Mouse (Mus musculus): ENCODE measurements around the gene Mfap1b.
"Not testable (repeated sequence)": the region's sequence is repeated elsewhere in the genome, so short reads cannot be mapped to it uniquely, and the experiment has no call there.

Gene Mfap1b

DNA sequence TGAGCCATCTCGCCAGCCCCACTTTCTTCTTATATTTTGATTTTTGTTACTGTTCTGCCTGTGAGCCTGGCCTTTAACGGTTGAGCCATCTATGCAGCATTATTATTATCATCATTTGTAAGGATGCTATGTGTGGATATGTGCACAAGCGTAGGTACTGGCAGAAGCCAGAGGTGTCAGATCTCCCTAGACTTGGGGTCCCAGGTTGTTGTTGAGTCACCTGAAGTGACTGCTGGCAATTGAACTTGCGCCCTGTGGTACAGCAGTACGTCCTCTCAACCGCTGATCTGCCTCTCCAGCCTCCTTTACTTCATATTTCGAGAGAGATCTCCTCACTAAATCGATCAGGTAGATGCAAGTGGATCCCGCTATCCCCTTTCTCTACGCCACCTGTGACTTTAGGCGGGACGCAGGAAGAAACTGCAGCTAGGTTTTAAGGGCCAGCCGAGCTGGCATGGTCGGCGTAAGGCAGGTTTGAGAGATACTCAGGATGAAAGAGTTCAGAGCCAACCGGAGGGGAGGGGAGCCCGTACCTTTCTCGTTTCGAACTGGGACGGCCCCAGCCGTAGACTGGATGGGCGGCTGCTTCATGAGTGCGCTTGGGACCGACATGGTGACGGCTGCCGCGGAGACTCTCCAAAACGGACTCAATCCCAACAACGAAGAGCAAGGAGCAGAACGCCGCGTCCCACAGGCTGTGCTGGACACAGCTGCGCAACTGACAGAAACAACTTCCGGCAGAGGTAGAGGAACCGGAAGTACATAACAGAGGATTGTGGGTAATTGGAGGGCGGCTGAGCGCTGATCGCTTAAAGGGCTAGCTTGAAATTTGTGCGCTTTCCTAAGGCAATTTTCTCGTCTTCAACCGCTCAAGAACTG is at the start of gene Mfap1b:
Mfap1b (minus strand) TSS at position 767 of the 879 bp plus-strand sequence.
- in situ Hi-C loops (cut with MseI, MboI), result not testable (repeated sequence)

DNA sequence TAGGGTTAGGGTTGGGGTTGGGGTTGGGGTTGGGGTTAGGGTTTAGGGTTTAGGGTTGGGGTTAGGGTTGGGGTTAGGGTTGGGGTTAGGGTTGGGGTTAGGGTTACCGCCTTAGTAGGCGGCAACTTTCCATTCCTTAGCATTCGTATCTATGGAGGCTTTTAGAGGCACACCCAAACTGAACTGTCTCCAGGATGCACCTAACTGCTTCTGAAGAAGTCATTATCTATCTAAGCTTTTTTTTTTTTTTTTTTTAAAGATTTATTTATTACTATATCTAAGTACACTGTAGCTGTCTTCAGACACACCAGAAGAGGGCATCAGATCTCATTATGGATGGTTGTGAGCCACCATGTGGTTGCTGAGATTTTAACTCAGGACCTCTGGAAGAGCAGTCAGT is 49.0 kb upstream of the Mfap1b start:
- in situ Hi-C loops (cut with MseI, MboI), result not testable (repeated sequence)

DNA sequence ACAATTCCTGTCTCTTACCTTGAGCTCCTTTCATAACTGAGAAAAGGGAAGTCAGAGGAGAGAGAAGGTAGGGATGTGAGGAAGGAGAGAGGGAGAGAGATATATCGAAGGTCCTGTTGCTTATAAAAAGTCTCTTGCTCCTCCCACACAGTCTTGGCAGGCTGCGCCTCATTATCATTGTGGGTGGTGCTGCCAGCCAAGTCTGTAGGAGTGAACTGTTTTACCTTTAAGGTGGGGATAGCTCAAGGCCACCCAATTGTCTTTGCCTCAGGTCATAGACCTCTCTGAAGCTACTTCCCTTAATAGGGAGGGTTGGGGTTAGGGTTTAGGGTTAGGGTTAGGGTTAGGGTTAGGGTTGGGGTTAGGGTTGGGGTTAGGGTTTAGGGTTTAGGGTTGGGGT is 48.1 kb upstream of the Mfap1b start:
- in situ Hi-C loops (cut with MseI, MboI), result no loop called here

DNA sequence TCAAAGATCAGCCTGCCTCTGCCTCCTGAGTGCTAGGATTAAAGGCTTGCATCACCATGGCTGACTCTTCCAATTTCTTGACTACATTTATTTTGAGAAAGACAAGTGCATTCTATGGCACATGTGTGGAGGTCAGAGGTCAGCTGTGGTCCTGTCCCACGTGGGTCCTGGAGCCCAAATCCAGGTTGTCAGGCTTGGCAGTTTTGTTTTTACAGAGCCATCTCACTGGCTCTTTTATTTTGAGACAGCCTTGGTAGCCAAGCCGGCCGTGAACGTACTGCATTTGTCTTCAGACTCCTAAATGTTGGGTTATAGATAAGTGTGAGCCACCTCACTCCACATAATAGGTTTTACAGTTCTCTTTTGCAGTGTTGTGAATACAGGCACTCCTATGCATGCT is 44.8 kb upstream of the Mfap1b start:
- in situ Hi-C loops (cut with MseI, MboI), result not testable (repeated sequence)

DNA sequence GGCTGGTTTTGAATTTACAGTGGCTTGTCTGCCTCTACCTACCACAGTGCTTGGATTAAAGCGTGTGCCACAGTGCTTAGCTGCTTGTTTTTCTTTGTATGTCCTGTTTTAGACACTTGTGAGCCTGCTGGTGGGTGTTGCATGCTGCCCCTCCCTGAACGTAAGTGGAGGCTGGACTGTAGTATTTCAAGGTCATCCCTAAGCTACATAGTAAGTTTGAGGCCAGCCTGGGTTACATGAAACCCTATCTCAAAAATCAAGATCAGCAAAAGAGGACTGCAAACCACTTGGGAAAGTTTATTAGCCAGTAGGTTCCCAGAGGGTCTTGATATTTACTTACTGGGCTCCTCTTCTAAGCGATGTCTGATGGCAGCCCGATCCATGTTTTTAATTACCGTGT is 44.2 kb upstream of the Mfap1b start:
- in situ Hi-C loops (cut with MseI, MboI), result no loop called here

DNA sequence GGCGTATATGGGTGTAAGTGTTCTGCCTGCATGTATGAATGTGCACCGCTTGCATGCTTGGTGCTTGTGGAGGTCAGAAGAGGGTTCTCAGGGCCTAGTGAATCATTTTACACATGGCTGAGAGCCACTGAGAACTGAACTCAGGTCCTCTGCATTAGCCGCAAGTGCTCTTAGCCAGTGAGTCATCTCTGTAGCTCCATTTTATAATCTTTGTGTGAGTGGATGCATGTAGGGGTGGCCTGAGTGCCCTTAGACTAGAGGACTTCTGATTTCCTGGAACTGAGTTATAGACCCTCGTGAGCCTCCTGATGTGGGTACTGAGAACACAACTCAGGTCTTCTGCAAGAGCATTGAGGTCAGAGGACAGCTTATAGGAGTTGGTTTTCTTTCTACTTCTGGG is 40.3 kb upstream of the Mfap1b start:
- in situ Hi-C loops (cut with MseI, MboI), result no loop called here

DNA sequence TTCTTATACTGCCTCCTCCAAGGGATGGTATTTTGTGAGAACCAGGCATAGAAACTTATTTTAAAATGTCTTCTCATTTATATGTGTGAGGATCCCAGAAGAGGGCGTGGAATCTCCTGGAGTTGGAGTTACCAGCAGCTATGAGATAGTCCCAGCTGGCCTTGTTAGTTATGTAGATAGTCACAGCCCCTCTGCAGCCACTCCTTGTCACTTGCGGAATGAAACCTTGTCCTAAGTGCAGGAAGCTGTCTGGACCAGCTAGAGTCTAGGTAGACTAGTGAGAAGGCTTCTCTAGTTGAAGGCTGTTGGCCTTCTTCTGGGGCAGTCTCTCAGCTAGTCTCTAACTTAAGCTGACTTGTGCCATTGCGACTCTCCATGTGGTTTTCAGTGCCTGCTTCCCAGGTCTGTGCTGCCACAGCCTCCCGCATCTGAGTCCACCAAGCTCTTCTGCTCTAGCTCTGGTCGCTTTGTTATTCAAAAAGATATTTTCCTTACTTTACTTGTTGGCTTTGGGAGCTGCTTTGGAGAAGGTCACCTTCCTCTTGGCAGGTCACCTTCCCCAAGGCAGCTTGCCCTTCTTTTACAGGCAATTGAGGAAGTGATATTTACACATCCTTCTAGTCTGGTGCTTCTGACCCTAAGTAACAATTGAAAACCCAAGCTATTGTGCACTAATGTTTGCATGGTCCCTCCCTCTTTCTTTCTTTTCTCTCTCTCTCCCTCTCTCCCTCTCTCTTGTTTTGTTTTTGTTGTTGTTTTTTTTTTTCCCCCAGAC is 39.3 kb upstream of the Mfap1b start:
- in situ Hi-C loops (cut with MseI, MboI), result not testable (repeated sequence)

DNA sequence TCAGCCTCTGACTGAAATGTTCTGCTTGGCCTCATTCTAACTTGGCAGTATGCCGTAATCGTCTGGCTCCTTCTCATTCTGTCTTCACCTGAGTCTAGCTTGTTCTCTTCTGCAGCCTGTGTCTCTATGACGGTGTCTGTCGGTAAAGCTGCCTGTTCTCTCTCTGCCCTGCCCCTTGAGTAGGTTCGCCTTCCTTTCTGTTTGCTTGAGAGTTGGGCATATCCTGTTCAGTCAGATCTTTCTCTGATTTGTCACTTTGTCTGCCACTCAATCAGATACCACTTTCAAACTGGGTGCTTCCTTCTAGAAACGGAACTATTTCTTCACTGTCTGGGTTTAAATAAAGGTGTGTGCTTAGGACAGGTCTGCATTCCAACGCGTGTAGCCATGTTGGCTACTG is 37.5 kb upstream of the Mfap1b start:
- in situ Hi-C loops (cut with MseI, MboI), result no loop called here

DNA sequence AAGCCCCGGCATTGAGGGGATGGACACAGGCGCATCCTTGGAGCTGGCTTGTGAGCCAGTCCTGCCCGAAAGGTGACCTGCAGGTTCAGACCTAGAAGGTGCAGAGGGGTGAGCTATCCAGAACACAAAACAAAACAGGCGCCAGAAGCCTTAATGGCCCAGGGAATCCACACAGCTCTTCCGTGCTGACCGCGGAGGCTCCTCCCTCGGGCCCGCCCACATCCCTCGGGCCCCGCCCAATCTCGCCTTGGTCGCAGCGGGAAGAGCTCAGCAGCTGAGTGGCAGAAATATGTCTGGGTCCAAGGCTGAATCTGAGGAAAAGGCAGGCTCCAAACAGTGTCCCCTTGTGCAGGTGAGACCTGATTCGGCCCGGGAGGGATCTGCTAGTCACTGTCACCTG is 35.7 kb upstream of the Mfap1b start:
- in situ Hi-C loops (cut with MseI, MboI), result no loop called here

DNA sequence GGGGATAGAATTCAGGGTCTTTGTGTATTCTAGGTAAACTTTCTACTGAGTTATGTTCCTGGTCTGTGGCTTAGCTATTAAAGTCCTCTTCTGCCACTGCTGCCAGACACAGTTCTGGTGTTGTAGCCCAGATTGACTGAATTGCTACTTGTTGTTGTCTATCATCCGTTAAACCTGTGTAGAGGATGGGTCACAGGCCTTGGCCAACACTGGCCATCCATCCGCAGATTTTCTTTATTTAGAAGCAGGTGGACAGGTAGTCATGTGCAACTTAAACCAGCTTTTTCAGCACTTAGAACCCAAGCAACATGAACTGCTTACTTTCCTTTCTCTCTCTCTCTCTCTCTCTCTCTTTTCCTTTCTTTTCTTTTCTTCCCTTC is 34.1 kb upstream of the Mfap1b start:
- in situ Hi-C loops (cut with MseI, MboI), result no loop called here

DNA sequence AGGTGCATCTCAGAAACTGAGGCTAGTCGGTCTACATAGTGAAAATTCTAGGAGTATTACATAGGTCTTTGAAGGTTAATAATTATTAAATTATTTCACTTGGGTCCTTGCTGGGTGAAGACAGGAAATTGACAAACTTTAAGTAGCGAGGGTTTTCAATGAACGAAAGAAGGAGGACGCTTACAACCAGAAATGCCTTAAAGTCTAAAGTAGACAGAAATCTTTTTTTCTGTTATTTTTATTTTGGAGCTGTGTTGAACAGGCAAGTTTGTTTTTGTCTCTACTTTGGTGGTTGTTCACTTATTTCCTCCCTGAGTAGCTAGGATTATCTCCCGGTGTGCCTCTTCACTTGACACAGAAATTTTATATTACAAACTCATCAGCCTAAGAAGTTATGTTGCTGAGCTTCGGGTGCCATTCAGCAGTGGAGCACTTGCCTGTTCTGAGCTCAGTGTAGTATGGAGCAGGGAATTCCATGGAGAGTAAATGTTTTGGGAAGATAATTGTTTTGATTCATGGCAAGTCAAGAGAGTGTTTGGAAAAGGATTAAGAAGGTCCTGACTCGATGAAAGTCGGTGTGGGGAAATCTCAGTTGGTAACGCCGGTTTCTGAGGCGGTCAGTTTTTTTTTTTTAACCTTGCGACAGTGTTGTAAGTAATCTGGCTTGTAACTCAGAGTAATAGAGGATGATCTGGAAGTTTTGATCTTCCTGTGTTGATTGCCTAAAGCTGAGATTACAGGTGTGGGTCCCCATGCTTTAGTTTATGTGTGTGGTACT is 33.5 kb upstream of the Mfap1b start:
- in situ Hi-C loops (cut with MseI, MboI), result no loop called here

DNA sequence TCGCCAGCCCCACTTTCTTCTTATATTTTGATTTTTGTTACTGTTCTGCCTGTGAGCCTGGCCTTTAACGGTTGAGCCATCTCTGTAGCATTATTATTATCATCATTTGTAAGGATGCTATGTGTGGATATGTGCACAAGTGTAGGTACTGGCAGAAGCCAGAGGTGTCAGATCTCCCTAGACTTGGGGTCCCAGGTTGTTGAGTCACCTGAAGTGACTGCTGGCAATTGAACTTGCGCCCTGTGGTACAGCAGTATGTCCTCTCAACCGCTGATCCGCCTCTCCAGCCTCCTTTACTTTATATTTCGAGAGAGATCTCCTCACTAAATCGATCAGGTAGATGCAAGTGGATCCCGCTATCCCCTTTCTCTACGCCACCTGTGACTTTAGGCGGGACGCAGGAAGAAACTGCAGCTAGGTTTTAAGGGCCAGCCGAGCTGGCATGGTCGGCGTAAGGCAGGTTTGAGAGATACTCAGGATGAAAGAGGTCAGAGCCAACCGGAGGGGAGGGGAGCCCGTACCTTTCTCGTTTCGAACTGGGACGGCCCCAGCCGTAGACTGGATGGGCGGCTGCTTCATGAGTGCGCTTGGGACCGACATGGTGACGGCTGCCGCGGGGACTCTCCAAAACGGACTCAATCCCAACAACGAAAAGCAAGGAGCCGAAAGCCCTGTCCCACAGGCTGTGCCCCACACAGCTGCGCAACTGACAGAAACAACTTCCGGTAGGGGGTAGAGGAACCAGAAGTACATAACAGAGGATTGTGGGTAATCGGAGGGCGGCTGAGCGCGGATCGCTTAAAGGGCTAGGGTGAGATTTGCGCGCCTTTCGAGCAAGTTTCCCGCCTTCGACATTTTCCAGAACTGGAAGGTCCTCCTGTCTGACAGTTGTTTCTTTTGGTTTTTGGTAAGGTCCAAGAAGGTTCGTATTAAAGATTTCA is 32.3 kb upstream of the Mfap1b start, which contains the start of the genes Mfap1a and Wdr76:
Mfap1a (minus strand) TSS at position 724 of the 941 bp plus-strand sequence.
Wdr76 (plus strand) TSS at position 782 of the 941 bp plus-strand sequence.
- in situ Hi-C loops (cut with MseI, MboI), result not testable (repeated sequence)

DNA sequence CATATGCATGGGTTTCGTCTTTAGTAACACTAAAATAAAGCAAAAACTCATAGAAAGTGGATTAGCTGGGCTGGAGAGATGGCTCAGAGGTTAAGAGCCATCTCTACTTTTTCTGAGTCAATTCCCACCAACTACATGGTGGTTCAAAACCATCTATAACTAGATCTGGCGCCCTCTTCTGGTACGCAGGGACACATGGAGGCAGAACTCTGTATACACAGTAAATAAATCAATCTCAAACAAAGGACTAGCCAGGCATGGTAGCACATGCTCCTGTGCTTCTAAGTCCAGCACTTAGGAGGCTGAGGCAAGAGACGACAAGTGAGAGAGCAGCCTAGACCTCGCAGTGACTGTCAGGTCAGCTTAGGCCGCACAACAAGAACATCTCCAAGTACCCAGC is 27.7 kb upstream of the Mfap1b start:
- in situ Hi-C loops (cut with MseI, MboI), result not testable (repeated sequence)

DNA sequence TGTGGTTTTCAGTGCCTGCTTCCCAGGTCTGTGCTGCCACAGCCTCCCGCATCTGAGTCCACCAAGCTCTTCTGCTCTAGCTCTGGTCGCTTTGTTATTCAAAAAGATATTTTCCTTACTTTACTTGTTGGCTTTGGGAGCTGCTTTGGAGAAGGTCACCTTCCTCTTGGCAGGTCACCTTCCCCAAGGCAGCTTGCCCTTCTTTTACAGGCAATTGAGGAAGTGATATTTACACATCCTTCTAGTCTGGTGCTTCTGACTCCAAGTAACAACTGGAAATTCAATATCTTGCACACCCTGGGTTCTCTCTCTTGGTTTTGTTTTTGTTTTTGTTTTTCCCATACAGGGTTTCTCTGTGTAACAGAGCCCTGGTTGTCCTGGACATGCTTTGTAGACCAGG is 10.5 kb upstream of the Mfap1b start:
- in situ Hi-C loops (cut with MseI, MboI), result not testable (repeated sequence)

DNA sequence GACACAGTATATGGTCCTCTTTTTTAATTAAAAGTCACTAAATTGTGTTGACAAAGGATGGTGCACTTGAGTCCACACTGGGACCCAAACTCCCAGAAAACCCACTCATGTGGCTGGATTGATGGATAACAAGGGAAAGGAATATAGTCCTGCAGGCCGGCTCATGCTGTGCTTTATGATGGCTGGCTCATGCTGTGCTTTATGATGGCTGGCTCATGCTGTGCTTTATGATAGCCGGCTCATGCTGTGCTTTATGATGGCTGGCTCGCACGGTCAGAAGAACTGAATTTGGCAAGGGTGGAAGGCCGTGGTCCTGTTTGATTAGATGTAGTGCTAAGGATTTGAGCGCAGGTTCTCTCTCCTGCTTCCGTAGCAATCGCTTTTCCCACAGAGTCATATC is 9.7 kb upstream of the Mfap1b start:
- in situ Hi-C loops (cut with MseI, MboI), result no loop called here

DNA sequence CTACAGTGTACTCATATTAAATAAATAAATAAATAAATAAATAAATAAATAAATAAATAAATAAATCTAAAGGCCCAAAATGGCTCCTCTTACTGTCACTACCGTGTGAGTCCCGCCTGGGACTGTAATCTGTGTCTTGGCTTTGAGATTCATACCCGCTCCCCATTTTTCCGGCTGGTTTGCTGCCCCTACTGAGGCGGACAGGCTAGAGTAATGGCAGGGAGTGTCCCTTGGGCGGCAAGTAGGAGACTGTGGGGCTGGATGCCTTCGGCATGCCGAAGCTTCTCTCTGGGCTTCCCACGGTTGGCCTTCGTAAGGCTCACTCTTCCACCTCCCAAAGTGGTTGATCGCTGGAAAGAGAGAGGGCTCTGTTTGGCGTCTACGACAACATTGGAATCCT is 7.0 kb upstream of the Mfap1b start:
- in situ Hi-C loops (cut with MseI, MboI), result not testable (repeated sequence)

DNA sequence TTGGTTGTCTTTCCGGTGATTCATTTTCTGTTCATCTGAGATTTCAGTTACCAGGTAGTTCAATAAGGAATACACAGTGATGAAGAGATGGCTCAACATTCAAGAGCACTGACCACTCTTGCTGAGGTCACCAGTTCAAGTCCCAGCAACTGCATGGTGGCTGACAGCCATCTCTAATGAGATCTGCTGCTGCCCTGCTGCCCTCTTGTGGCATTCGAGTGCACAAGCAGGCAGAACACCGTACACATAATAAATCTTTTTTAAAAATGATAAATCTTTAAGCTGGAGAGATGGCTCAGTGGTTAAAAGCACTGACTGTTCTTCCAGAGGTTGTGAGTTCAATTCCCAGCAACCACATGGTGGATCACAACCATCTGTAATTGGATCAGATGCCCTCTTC is 6.6 kb upstream of the Mfap1b start:
- in situ Hi-C loops (cut with MseI, MboI), result no loop called here

DNA sequence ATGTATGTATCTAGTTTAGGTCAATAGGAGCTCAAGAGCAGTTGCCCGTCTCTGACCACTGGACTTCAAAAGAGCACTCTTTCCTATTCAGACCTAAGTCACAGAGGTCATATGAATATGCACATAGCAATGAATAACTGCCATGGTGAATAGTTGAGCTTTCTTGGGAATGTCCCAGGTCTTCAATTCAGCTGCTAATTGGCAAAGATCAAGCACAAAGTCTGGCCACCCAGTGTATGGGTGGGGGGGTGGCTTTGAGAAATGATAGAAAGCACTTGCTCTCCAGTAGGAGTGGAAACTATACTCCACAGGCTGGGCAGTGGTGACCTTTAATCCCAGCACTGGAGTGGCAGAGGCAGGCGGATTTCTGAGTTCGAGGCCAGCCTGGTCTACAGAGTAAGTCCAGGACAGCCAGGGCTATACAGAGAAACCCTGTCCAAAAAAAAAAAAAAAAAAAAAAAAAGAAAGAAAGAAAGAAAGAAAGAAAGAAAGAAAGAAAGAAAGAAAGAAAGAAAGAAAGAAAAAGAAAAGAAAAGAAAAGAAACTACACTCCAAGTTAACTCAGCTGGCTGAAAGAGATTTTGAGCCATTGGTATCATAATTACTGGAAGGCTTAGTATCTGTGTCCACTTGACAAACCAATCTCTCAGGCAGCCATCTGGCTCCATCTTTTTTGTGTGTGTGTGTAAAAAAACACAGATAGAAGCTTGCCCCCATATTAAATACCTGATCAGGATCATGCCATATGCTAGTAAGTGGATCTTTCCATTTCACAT is 3.8 kb upstream of the Mfap1b start:
- in situ Hi-C loops (cut with MseI, MboI), result no loop called here

DNA sequence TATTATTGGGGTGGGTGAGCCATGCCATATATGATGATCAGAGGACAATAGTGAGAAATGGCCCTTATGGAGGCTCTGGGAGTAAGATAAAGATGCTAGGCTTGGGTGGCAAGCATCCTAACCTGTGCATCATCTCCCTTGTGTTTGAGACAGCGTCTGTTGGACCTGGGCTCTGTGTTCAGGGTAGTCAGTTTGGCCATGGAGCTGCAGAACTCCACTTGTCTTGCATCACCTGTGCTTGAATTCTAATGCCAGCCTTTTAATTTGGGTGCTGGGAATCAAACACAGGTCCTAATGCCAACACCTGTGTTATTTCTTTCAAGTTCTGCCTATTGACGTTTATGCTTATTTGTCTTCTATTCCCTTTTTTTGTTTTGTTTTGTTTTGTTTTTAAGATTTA is 1.4 kb upstream of the Mfap1b start:
- in situ Hi-C loops (cut with MseI, MboI), result not testable (repeated sequence)

DNA sequence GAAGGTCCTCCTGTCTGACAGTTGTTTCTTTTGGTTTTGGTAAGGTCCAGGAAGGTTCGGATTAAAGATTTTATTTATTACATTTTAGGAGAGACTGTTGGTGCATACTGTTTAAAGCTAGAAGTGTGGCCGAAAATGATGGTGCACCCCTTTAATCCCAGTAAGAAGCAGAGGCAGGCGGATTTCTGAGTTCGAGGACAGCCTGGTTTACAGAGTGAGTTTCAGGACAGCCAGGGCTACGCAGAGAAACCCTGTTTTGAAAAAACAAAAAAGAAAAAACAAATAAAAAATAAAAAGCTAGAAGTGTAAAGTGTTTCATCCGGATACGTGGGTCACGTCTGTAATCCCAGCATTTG is 291 bp upstream of the Mfap1b start:
- in situ Hi-C loops (cut with MseI, MboI), result no loop called here

Measured in mouse trophoblast stem cell (cell line).